Mouse (Mus musculus) liver, embryonic 11.5 days (tissue): ENCODE data around the gene Trip11. TPM values are rescaled to one million over a fixed set of nuclear protein-coding genes. Genes with fewer than 3 reads are reported as not detected.

Source experiments
- ATAC-seq: fragments of 200-750 bp; cut with Nextera tagmentation; replicated peaks from 2 replicates; pipeline ENCODE4 v1.8.0; 2017; ENCODE audit warnings: moderate number of reproducible peaks, mild to moderate bottlenecking, moderate TSS enrichment, moderate library complexity; ENCODE audit not compliant: low FRiP score
- DNase-seq: peaks from one replicate; pipeline ENCODE4 v3.0.0-alpha.2; 2017; ENCODE audit warnings: low spot score
- H3K27ac ChIP-seq: fragments of 300-500 bp; sonication (generic); 2 replicates; pipeline ENCODE4 v1.5.1; 2014; ENCODE audit warnings: mild to moderate bottlenecking, low read depth, low read length, control low read depth
- H3K27me3 ChIP-seq: fragments of 300-500 bp; sonication (generic); replicated peaks from 2 replicates; pipeline ENCODE4 v1.6.1; 2014; ENCODE audit warnings: low read length, mixed read lengths; ENCODE audit not compliant: control insufficient read depth, insufficient read depth
- H3K36me3 ChIP-seq: fragments of 300-500 bp; sonication (generic); 2 replicates; pipeline ENCODE4 v1.6.1; 2014; ENCODE audit warnings: mild to moderate bottlenecking, low read length, moderate library complexity, mixed read lengths; ENCODE audit not compliant: control insufficient read depth, insufficient read depth
- H3K4me1 ChIP-seq: fragments of 300-500 bp; sonication (generic); replicated peaks from 2 replicates; pipeline ENCODE4 v1.6.1; 2014; ENCODE audit warnings: low read length, mixed read lengths; ENCODE audit not compliant: control insufficient read depth, insufficient read depth
- H3K4me2 ChIP-seq: fragments of 300-500 bp; sonication (generic); 2 replicates; pipeline ENCODE4 v1.6.1; 2014; ENCODE audit warnings: mild to moderate bottlenecking, control low read depth, moderate library complexity
- H3K4me3 ChIP-seq: fragments of 300-500 bp; sonication (generic); 2 replicates; pipeline ENCODE4 v1.5.1; 2014; ENCODE audit warnings: low read depth, low read length, control low read depth
- H3K9ac ChIP-seq: fragments of 300-500 bp; sonication (generic); 2 replicates; pipeline ENCODE4 v1.6.1; 2014; ENCODE audit warnings: low read depth, low read length, control low read depth
- H3K9me3 ChIP-seq: fragments of 300-500 bp; sonication (generic); 2 replicates; pipeline ENCODE4 v1.6.1; 2016; ENCODE audit warnings: low read length, inconsistent platforms, mixed read lengths; ENCODE audit not compliant: control insufficient read depth
- WGBS: fragments of 180-500 bp; shearing (Covaris S2); extraction: QIAGEN DNeasy Blood & Tissue Kit; methylation state at CpG from one replicate; pipeline ENCODE4 v1.1.7; 2014; 5-methylcytosine and 5-hydroxymethylcytosine counted together
- polyA plus RNA-seq: library from polyadenylated mRNA; unstranded; fragments of >200 nt; fragmentation: Nextera tagmentation; extraction: Ambion mirVana; gene quantifications from 2 replicates; pipeline ENCODE4 v1.2.1, GENCODE M21; 2014

Trip11 gene
- polyA plus RNA-seq, 1 experiment from 2014 or later: 10.4 TPM

DNA sequence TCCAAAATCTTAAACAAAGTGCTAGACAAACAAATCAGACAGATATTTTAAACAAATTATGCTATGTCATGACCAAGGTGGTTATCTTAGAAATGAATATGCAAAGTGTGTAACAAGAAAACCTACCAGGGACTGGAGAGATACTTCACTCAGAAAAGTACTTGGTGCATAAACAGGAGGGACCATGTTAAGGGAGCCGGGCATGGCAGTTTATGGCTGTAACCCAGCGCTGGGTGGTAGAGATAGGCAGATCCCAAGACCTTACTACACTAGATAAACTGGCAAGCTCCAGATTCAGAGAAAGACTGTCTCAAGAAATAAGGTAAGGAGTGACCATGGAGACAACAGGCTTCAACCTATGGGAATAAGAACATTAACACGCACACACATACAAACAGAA lies 123.3 kb downstream of the Trip11 start:
- Histone ChIP-seq H3K4me1 (no peaks in the 10 kb centered on the region), H3K9me3 (no peaks in the 10 kb centered on the region), H3K27me3 (no peaks in the 10 kb centered on the region), H3K36me3 (no peaks in the 10 kb centered on the region), H3K4me3 (no peak overlapping the region), H3K4me2 (no peak overlapping the region), H3K27ac (no peak overlapping the region), H3K9ac (no peak overlapping the region)
- WGBS: 83% methylated on average over 3 of the region's 3 CpGs
- DNase-seq: no peak
- ATAC-seq: no peak

DNA sequence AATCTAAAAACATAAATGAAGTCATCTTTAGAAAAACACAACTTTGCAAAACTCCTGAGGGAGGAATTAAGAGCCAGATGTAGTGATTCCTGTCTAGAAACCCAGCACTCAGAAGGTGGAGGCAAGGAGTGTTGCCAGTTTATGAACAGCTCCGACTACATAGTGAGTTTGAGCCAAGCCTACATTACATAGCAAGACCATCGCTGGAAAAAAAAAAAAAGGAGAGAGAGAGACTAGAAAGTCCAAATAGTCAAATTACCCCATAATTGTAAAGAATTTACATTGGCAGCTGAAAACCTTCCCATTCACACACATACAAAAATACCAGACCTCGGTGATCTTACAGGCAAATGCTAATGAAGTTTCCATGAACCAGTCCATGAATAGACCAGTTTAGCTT lies 123.8 kb downstream of the Trip11 start:
- no peak overlapping the region for H3K4me3 ChIP-seq
- H3K9ac ChIP-seq: no peak overlapping the region
- no peak overlapping the region for H3K27ac ChIP-seq
- no peak overlapping the region for H3K4me2 ChIP-seq
- H3K4me1 ChIP-seq: no peaks in the 10 kb centered on the region
- DNase-seq (no peak), ATAC-seq (no peak)
- WGBS: 77% methylated on average over 3 of the region's 3 CpGs
- no peaks in the 10 kb centered on the region for H3K36me3 ChIP-seq
- H3K27me3 ChIP-seq: no peaks in the 10 kb centered on the region
- no peaks in the 10 kb centered on the region for H3K9me3 ChIP-seq

Other genes with a start within 250 kb of the Trip11 start
- 0.11 TPM in 1 of 2 replicates, not detected in the other for gene Tc2n, start 194.7 kb downstream of the Trip11 start, polyA plus RNA-seq
- 4.3 and 4.4 TPM in 2 replicates for gene Fbln5, start 94.2 kb downstream of the Trip11 start, polyA plus RNA-seq
- 21.4 and 23.4 TPM in 2 replicates for gene Atxn3, start 45.0 kb upstream of the Trip11 start, polyA plus RNA-seq
- gene Cpsf2, start 62.7 kb upstream of the Trip11 start, polyA plus RNA-seq: 46.9 and 48.8 TPM in 2 replicates
- gene Slc24a4, start 215.5 kb upstream of the Trip11 start, polyA plus RNA-seq: 0.04 and 0.12 TPM in 2 replicates